Mouse (Mus musculus) Patski (cell line): ENCODE results near the gene Gfpt2. TPM values are rescaled to one million over a fixed set of nuclear protein-coding genes. Genes with fewer than 3 reads are reported as not detected.

ENCODE experiments used
- ATAC-seq: fragments of 100-300 bp; one replicate; pipeline ENCODE4 v1.8.0; 2021
- CTCF ChIA-PET: fragments of 350-600 bp; sonication (Branson Sonifier 250); formaldehyde crosslinking; loops from one replicate; lab custom pipeline; 2022; ENCODE audit warnings: inconsistent platforms; lab: Charles Lee
- POLR2A ChIA-PET: fragments of 350-600 bp; sonication (Branson Sonifier 250); formaldehyde crosslinking; loops from one replicate; lab custom pipeline; 2022; ENCODE audit warnings: antibody characterized with exemption, inconsistent platforms; lab: Charles Lee
- DNase-seq: peaks from one replicate; pipeline ENCODE4 v3.0.0-alpha.2; 2011; ENCODE audit warnings: low read depth, low spot score
- H3K27me3 ChIP-seq: fragments of 371-371 bp; one replicate; pipeline ENCODE4 v1.5.1; 2021
- CTCF ChIP-seq: fragments of 100-300 bp; IDR thresholded peaks from one replicate; pipeline ENCODE4 v1.5.1; 2021
- in situ Hi-C: fragments of 300-500 bp; cut with MboI; formaldehyde crosslinking; loops from 3 replicates; pipeline ENCODE4 v1.11.1; 2018; ENCODE audit warnings: low pct_unique_long_range_greater_than_20kb, mixed read lengths
- polyA plus RNA-seq: library from polyadenylated mRNA; unstranded; gene quantifications from one replicate; pipeline ENCODE4 v1.2.3, GENCODE M21; 2021

The Gfpt2 gene
- polyA plus RNA-seq, 1 experiment from 2014 or later: 0.03 TPM

DNA sequence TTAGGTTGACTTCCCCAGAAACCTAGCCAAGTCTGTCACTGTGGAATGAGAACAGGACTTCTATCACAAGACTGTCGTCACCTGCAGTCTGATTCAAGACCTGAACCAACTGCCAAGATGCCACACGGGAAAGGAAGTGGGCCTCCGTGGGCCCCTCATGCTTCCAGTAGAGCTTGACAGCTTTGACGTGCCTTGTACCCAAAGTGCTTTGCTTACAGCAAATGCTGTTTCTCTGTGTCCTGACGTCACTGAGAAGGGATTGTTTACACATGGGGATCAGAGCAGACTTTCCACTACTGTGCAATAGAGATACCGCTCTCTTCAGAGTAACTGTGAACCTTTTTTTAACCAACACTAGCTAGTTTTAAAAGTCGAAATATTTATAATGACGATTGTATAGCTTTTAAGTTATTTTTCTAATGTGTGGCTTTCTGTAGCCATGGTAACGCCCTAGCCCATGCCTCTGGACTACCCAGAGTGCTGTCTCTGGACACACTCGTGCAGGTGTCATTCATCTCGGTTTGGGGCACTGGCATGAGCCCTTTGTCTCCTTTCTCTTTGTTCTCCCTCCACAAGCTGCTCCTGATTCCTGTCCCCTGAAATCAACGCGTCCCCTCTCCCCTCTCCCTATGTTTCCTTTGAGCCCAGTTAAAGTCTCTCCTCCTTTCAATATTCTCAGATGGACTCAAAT lies 43.9 kb downstream of the Gfpt2 start:
- in situ Hi-C loops: no loop called here
- POLR2A ChIA-PET: no interaction called here
- peaks cover 29% of the 10 kb centered on the region for H3K27me3 ChIP-seq
- no peak for ATAC-seq
- DNase-seq: no peak
- CTCF ChIA-PET: no interaction called here
- no peak for TF ChIP-seq CTCF

DNA sequence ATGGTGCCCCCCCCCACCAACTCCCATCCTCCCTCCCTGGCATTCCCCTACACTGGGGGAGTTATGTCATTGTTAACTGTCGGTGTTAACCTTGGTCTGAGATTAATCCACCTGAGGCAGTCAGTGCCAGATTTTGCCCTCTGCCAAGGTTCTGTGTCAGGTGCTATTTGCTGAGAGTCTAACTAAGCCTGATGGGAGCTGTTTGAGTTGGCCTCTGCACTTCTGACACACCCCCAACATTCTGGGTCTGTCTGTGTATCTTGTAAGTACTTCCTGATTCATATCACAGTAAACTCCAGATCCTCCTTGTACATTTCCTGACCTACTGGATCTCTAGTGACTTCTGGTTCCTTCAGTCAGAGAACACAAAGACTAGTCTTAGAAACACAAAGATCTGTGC lies 46.7 kb downstream of the Gfpt2 start:
- DNase-seq: no peak
- in situ Hi-C loops: no loop called here
- POLR2A ChIA-PET: no interaction called here
- no peak for TF ChIP-seq CTCF
- no peak for ATAC-seq
- CTCF ChIA-PET: no interaction called here
- H3K27me3 ChIP-seq: peaks cover 24% of the 10 kb centered on the region

DNA sequence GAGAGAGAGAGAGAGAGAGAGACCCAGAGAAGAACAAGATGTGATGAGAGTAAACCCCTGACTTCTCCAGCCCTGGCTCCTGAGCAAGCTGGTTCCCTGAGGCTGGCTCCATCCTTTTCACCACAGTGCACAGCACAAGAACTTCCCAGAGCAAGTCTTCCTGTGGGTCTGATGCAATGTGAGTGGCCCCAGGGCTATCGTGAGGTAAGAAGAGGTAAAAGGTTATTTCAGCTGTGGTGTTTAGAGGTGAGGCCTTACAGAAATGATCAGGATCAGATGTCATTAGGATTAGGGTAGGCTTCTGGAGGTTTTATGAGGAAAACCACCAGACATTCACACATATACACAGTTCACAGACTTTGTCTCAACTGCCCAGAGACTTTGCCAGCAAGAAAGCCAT lies 47.9 kb downstream of the Gfpt2 start:
- no peak for TF ChIP-seq CTCF
- ChIA-PET POLR2A (no interaction called here), CTCF (no interaction called here)
- in situ Hi-C loops: no loop called here
- ATAC-seq (no peak), DNase-seq (no peak)
- peaks cover 18% of the 10 kb centered on the region for H3K27me3 ChIP-seq

DNA sequence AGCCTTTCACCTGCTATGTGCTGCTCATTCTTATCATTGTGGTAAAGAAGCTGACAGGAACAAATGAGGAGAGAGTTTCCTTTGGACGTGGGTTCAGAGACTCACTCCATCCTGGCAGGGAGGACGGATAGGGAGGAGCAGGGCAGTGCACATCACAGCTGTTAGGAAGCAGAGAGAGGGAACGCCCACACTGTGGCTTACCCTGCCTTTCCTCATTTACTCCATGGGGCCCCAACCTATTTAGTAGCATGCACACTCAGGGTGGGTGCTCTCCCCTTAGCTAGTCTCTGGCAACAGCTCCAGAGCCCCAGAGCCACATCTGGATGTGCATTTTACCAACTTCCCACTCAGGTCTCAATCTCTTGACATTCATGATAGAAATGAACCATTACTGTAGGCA lies 48.7 kb downstream of the Gfpt2 start:
- in situ Hi-C loops: no loop called here
- DNase-seq (no peak), ATAC-seq (no peak)
- POLR2A ChIA-PET: no interaction called here
- H3K27me3 ChIP-seq: peaks cover 10% of the 10 kb centered on the region
- no peak for TF ChIP-seq CTCF
- CTCF ChIA-PET: interaction anchor here (1.4 kb wide), 2 partner anchors 19 to 21 kb away, joined by 3 to 4 read pairs; no protein-coding TSS in a partner anchor

DNA sequence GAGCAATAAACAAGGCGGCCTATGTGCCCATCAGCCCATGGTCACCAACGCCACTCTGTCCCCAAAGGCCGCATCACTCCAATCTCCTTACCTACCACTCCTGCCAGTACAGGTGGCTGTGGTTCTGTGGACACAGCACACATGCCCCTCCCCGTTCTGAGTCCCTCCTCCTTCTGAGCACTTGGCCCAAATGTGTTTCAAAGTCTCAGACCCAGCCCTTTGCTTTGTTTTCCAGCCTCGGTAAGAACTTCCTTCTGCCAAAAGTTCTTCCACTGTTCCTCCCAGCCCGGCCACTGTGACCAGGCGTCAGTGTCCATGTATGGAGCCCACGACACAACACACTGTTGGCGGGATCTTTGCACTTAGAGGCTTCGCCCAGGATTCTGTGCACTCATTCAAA lies 50.3 kb downstream of the Gfpt2 start:
- in situ Hi-C loops: no loop called here
- POLR2A ChIA-PET: no interaction called here
- no peak for DNase-seq
- TF ChIP-seq CTCF: no peak
- CTCF ChIA-PET: interaction anchor here (1.3 to 1.8 kb wide), 5 partner anchors 10 to 196 kb away, joined by 3 to 9 read pairs (median 4); no protein-coding TSS in a partner anchor
- ATAC-seq: no peak
- peaks cover 4% of the 10 kb centered on the region for H3K27me3 ChIP-seq

DNA sequence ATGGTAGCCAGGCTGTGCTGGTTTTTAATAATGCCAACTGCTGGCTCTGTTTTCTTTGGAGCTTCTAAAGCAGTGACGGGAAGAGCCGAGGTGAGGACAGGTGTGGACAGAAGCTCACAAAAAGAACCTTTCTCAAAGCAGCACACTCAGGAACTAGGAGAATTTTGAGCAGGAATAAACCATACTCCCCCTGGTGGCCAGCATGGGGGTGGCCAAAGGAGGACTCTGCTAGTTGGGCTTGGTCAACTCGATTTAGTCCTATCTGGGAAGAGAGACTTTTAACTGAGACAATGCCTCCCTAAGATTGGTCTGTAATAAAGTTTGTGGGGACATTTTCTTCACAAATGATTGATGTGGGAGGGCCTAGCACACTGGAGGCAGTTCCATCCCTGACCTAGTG lies 51.0 kb downstream of the Gfpt2 start:
- peaks cover 2% of the 10 kb centered on the region for H3K27me3 ChIP-seq
- ChIA-PET CTCF (interaction anchor here (1.3 to 1.8 kb wide), 4 partner anchors 10 to 196 kb away, joined by 3 to 9 read pairs (median 6); no protein-coding TSS in a partner anchor), POLR2A (no interaction called here)
- in situ Hi-C loops: loop anchor here (5.0 kb wide), 1 partner anchor 128 kb away; no protein-coding TSS in a partner anchor
- ATAC-seq: no peak
- no peak for DNase-seq
- peak; percentile 92 for TF ChIP-seq CTCF

DNA sequence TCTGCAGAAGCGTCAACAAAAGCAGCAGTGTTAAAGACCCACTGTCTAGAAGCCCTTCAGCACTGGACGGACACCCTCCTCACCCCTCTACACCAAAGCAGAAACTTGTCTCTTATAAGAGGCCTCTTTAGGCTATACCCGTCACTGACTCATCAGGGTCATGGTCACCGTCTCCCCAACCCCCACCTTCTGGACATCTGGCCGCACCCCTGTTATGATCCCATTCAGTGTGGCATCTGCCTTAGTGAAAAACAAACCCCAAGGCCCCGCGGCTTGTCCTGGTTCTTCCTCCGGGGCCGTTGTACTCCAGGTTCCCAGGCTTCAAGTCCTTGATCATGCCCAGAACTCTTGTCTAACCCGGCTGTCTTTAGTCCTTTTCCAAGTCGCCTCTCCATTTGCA lies 52.0 kb downstream of the Gfpt2 start:
- CTCF ChIA-PET: interaction anchor here (1.6 to 1.8 kb wide), 2 partner anchors 117 to 124 kb away, joined by 6 read pairs; no protein-coding TSS in a partner anchor
- in situ Hi-C loops: loop anchor here (5.0 kb wide), 1 partner anchor 129 kb away; no protein-coding TSS in a partner anchor
- TF ChIP-seq CTCF: no peak
- POLR2A ChIA-PET: interaction anchor here (0.6 kb wide), 1 partner anchor 111 kb away, joined by 3 read pairs; no protein-coding TSS in a partner anchor
- peaks cover 2% of the 10 kb centered on the region for H3K27me3 ChIP-seq
- no peak for ATAC-seq
- DNase-seq: no peak

DNA sequence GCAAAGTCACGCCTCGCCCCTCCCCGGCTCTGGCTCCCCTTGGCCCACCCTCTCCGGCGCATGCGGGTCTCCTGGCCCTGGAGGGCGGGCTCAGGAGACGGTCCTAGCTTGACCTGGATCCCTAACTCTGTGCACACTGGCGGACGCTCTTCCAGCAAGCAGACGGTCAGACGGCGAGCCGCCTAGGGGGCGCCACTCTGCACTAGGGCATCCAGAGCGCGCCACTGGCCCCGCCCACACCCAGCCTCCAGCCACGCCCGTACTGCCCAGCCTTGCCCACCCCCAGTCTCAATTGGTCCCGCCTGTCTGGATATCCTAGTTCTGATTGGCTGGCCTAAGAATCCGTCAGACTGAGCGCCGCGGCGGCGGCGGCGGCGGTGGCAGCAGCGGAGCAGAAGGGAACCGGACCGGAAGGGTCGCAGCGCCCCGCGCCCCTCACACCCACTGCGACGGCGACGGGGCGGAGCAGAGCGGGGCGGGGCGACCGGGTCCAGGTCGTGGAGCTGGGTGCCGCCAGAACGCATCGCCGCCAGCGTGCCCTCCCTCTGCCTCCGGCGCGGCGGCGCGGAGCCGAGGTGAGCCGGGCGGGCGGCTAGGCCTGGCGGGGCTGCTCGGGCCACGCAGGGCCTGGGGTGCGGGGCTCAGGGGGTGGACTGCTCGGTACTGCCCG lies 52.6 kb downstream of the Gfpt2 start, which contains the start of gene Mapk9:
Gene Mapk9 (plus strand): TSS at position 351 of the 670 bp plus-strand sequence.
- ChIA-PET CTCF (interaction anchor here (1.0 to 1.6 kb wide), 3 partner anchors 11 to 125 kb away, joined by 3 to 6 read pairs (median 6); no protein-coding TSS in a partner anchor), POLR2A (interaction anchor here (0.8 kb wide), 1 partner anchor 10 kb away, joined by 3 read pairs; no protein-coding TSS in a partner anchor)
- TF ChIP-seq CTCF: peak; percentile 99
- DNase-seq (peak; percentile 80), ATAC-seq (peak; percentile 98)
- in situ Hi-C loops: loop anchor here (5.0 kb wide), 1 partner anchor 129 kb away; no protein-coding TSS in a partner anchor
- H3K27me3 ChIP-seq: peaks cover 2% of the 10 kb centered on the region

DNA sequence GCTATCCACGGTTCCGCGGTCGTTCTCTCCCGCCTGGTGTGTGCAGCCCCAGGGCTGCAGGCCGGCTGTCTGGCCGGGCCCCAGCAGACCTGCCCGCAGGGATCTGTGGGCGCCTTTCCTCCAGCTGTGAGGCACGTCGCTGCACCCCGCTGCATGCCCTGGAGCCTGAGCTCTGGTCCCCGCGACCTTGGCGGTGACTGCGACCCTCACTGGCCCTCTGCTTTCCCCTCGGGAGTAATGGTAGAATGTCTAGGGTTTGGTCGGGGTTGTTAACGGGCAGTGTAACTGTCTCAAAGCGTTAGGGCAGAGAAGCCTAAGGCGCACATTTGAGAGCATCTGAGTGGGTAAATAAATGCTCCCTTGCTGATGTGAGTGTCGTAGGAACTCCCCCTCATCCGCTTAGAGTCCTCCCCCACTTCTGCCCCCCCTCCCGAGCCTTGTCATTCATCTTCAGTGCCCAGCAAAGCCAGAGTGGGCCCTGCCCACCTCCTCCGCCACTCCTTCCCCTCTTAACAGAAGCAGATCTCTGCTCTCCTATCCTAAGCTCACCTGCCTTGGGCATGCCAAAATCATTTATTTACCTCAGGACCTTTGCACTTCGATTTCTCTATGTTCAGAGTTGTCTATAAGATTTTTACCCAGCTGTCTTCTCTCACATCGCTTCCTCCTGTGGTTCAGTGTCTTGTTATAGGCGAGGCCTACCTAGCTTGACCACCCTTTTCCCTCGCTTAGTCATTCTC lies 53.3 kb downstream of the Gfpt2 start:
- ChIA-PET CTCF (interaction anchor here (1.0 to 1.7 kb wide), 5 partner anchors 11 to 119 kb away, joined by 3 to 6 read pairs (median 4); no protein-coding TSS in a partner anchor), POLR2A (interaction anchor here (0.8 kb wide), 1 partner anchor 11 kb away, joined by 3 read pairs; no protein-coding TSS in a partner anchor)
- ATAC-seq: peak; percentile 36
- TF ChIP-seq CTCF: no peak
- peaks cover 2% of the 10 kb centered on the region for H3K27me3 ChIP-seq
- no peak for DNase-seq
- in situ Hi-C loops: loop anchor here (5.0 kb wide), 1 partner anchor 130 kb away; no protein-coding TSS in a partner anchor

DNA sequence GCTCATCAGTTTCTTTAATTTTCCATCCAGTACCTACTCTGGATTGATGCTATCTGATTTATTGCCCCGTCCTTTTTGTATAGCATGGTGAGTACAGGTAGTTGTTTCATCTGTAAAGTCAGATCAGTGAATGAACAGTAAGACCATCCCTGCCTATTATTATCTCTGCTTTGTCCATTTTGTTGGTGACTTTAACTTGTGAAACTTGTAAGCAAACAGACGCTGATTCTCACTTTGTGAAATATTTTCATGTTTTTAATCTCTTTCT lies 53.8 kb downstream of the Gfpt2 start:
- ATAC-seq: no peak
- ChIA-PET CTCF (interaction anchor here (1.0 to 1.7 kb wide), 6 partner anchors 10 to 126 kb away, joined by 3 to 6 read pairs (median 4); no protein-coding TSS in a partner anchor), POLR2A (no interaction called here)
- in situ Hi-C loops: loop anchor here (5.0 kb wide), 1 partner anchor 130 kb away; no protein-coding TSS in a partner anchor
- DNase-seq: no peak
- H3K27me3 ChIP-seq: peaks cover 2% of the 10 kb centered on the region
- TF ChIP-seq CTCF: no peak
